Mouse (Mus musculus) testis, adult 2 months (tissue): ENCODE measurements around the gene Adgrf3. TPM values are rescaled to one million over a fixed set of nuclear protein-coding genes. Genes with fewer than 3 reads are reported as not detected.
"Not testable (repeated sequence)": the region's sequence is repeated elsewhere in the genome, so short reads cannot be mapped to it uniquely, and the experiment has no call there.

Source experiments
- H3K27ac ChIP-seq: fragments of 200-500 bp; 2 replicates; pipeline ENCODE4 v1.5.1; 2012; ENCODE audit warnings: low read depth, low read length; ENCODE audit not compliant: control insufficient read depth, insufficient read depth
- H3K27me3 ChIP-seq: fragments of 200-500 bp; 2 replicates; pipeline ENCODE4 v1.6.1; 2012; ENCODE audit warnings: mild to moderate bottlenecking, low read length, moderate library complexity; ENCODE audit not compliant: control insufficient read depth, insufficient read depth
- H3K36me3 ChIP-seq: fragments of 200-500 bp; 2 replicates; pipeline ENCODE4 v1.6.1; 2012; ENCODE audit warnings: mild to moderate bottlenecking, low read length; ENCODE audit not compliant: control insufficient read depth, insufficient read depth
- H3K4me1 ChIP-seq: fragments of 200-500 bp; 2 replicates; pipeline ENCODE4 v1.6.1; 2012; ENCODE audit warnings: low read length; ENCODE audit not compliant: control insufficient read depth, insufficient read depth
- H3K4me3 ChIP-seq: fragments of 200-500 bp; 2 replicates; pipeline ENCODE4 v1.5.1; 2012; ENCODE audit warnings: low read depth, mild to moderate bottlenecking, low read length, moderate library complexity, mixed read lengths; ENCODE audit not compliant: control insufficient read depth
- CTCF ChIP-seq: fragments of 200-500 bp; IDR thresholded peaks from 2 replicates; pipeline ENCODE4 v1.5.1; 2012; ENCODE audit warnings: low read depth, mild to moderate bottlenecking, inconsistent platforms, low read length, moderate library complexity; ENCODE audit not compliant: control insufficient read depth, insufficient read depth, insufficient replicate concordance
- POLR2A ChIP-seq: fragments of 200-500 bp; IDR thresholded peaks from 2 replicates; pipeline ENCODE4 v1.6.1; 2012; ENCODE audit warnings: low read depth, mild to moderate bottlenecking, inconsistent platforms, low read length, moderate library complexity; ENCODE audit not compliant: control insufficient read depth
- polyA plus RNA-seq: library from polyadenylated mRNA; depleted of rRNA; stranded (reverse); fragments of >200 nt; gene quantifications from 2 replicates; pipeline ENCODE4 v1.2.3, GENCODE M21; 2012

Adgrf3 gene
- polyA plus RNA-seq, 1 experiment, result 18.3 TPM

- H3K27me3 ChIP-seq, result no peaks in the 10 kb centered on the region
- H3K36me3 ChIP-seq, result no peaks in the 10 kb centered on the region
- no peak overlapping the region for H3K27ac ChIP-seq
- no peaks in the 10 kb centered on the region for H3K4me1 ChIP-seq
- H3K4me3 ChIP-seq, result no peak overlapping the region
- TF ChIP-seq CTCF, result no peak
- no peak for TF ChIP-seq POLR2A
Measured at GRCm38 (mm10) chr5:30219715-30220114, 14.2 kb upstream of the Adgrf3 start.

- no peak for TF ChIP-seq CTCF
- TF ChIP-seq POLR2A, result no peak
- Histone ChIP-seq H3K4me3 (no peak overlapping the region), H3K27me3 (no peaks in the 10 kb centered on the region), H3K4me1 (no peaks in the 10 kb centered on the region), H3K27ac (no peak overlapping the region), H3K36me3 (no peaks in the 10 kb centered on the region)
Measured at GRCm38 (mm10) chr5:30215970-30216369, 10.4 kb upstream of the Adgrf3 start.

GRCm38 (mm10) chr5:30214889-30215288 lies 9.4 kb upstream of the Adgrf3 start:
- TF ChIP-seq POLR2A (no peak), CTCF (no peak; the same call in 1 of the 2 replicates)
- Histone ChIP-seq H3K27ac (no peak overlapping the region), H3K4me1 (no peaks in the 10 kb centered on the region), H3K27me3 (no peaks in the 10 kb centered on the region), H3K36me3 (no peaks in the 10 kb centered on the region), H3K4me3 (no peak overlapping the region)

- not testable (repeated sequence) for H3K36me3 ChIP-seq, H3K27me3 ChIP-seq, H3K4me1 ChIP-seq, H3K27ac ChIP-seq, H3K4me3 ChIP-seq
Measured at GRCm38 (mm10) chr5:30210758-30211157, 5.2 kb upstream of the Adgrf3 start.

GRCm38 (mm10) chr5:30207276-30207675 lies 1.8 kb upstream of the Adgrf3 start:
- TF ChIP-seq CTCF (peak; percentile 34; the same call in 1 of the 2 replicates), POLR2A (no peak)
- no peaks in the 10 kb centered on the region for H3K36me3 ChIP-seq
- H3K4me3 ChIP-seq, result no peak overlapping the region
- H3K4me1 ChIP-seq, result no peaks in the 10 kb centered on the region
- no peaks in the 10 kb centered on the region for H3K27me3 ChIP-seq
- H3K27ac ChIP-seq, result no peak overlapping the region

GRCm38 (mm10) chr5:30205034-30205433 lies 488 bp downstream of the Adgrf3 start:
- no peaks in the 10 kb centered on the region for H3K27me3 ChIP-seq
- TF ChIP-seq CTCF, result no peak
- TF ChIP-seq POLR2A, result no peak
- no peaks in the 10 kb centered on the region for H3K36me3 ChIP-seq
- peak overlapping the region; percentile 66 for H3K4me3 ChIP-seq
- H3K27ac ChIP-seq, result no peak overlapping the region
- no peaks in the 10 kb centered on the region for H3K4me1 ChIP-seq

- Histone ChIP-seq H3K27ac (no peak overlapping the region), H3K4me3 (no peak overlapping the region), H3K27me3 (no peaks in the 10 kb centered on the region), H3K36me3 (no peaks in the 10 kb centered on the region), H3K4me1 (no peaks in the 10 kb centered on the region)
- TF ChIP-seq CTCF (no peak), POLR2A (no peak)
Measured at GRCm38 (mm10) chr5:30204441-30204840, 1.1 kb downstream of the Adgrf3 start.

GRCm38 (mm10) chr5:30203216-30203885 lies 2.2 kb downstream of the Adgrf3 start:
- TF ChIP-seq CTCF, result no peak
- no peak for TF ChIP-seq POLR2A
- no peak overlapping the region for H3K4me3 ChIP-seq
- no peaks in the 10 kb centered on the region for H3K4me1 ChIP-seq
- no peaks in the 10 kb centered on the region for H3K27me3 ChIP-seq
- H3K36me3 ChIP-seq, result no peaks in the 10 kb centered on the region
- H3K27ac ChIP-seq, result no peak overlapping the region
